Mouse (Mus musculus): ENCODE measurements around the gene Carns1. TPM values are rescaled to one million over a fixed set of nuclear protein-coding genes. Genes with fewer than 3 reads are reported as not detected.

Gene Carns1
- polyA plus RNA-seq, 2 experiments from 2014 or later, result 9.4 to 11.9 TPM

- ATAC-seq, result peak; percentile 75
Measured at GRCm38 (mm10) chr19:4201291-4201909, 26.1 kb upstream of the Carns1 start, which contains the start of gene Rad9a. Gene Rad9a (minus strand): TSS chr19:4201662.

DNA sequence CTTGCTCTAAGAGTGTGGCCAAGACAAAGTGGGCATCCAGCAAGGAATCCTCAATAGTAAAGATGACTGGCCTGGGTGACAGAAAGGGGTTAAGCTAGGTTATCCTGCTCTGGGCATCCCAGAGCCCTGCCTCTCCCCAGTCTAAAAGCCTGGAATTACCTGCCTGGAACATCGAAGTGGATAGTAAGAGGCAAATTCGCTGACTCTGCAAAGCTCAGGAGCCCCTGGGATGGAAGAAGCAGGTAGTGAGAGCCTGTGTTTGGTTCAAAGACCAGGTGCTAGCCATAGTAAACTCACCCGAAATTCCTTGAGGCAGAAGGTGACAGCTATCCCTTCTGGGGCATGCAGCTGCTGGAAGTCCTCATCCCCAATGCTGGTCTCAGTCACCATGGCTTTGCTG, 21.9 kb upstream of the Carns1 start:
- ATAC-seq, result no peak

DNA sequence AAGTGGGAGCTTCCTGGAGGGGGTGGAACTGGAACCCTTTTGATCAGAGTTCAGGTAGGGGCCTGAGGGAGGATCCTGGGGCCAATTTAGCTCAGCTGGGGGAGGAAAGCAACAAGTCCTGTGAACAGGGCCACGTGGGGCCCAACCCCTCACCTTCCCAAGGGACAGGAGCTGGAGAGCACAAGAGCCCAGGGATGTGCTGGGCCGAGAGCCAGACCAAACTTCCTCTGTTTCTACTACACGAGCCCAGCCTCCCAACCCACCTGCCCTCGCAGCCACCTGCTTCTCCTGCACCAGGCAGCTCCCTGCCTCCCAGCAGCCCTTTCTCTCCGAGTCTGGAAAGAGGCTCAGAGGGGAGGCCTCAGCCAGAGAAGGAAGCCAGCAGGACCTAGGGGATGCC, 21.3 kb upstream of the Carns1 start:
- no peak for ATAC-seq

DNA sequence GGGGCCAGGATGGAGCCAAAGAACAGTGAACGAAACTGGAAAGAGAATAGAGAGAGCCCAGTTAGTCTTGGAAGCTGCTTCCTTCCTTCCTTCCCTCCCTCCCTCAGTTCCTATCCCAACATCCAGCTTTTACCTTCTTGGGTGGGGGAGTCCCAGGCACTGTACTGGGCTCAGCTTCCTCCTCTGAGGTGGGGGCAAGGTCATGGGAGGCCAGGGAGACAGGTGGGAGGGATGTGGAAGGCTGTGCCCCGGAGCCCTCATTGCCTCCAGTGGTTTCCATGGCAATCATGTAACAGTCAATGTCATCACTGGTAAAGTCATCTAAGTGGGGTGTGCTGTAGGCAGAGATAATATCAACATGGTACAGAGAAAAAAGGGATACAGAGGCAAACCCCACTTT, 20.8 kb upstream of the Carns1 start:
- no peak for ATAC-seq

DNA sequence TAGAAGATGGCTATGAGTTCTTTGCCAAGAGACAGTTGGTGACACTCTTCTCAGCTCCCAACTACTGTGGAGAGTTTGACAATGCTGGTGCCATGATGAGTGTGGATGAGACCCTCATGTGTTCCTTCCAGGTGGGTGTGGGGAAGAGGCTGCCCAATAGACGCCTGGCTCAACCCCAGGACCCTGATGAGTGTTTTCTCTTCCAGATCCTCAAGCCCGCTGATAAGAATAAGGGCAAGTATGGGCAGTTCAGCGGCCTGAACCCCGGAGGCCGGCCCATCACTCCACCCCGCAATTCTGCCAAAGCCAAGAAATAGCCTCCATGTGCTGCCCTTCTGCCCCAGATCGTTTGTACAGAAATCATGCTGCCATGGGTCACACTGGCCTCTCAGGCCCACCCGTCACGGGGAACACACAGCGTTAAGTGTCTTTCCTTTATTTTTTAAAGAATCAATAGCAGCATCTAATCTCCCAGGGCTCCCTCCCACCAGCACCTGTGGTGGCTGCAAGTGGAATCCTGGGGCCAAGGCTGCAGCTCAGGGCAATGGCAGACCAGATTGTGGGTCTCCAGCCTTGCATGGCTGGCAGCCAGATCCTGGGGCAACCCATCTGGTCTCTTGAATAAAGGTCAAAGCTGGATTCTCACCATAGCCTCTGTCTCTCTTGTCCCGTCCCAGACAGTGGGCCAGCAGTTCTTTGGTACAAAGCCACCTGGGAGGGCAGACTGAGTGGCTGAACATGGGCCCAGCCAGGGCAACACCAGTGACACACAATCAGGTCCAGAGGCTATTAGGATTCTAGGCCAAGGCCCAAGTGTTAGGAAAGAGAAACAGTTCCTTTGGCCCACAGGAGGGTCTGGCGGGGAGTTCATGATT, 19.7 kb upstream of the Carns1 start:
- no peak for ATAC-seq

DNA sequence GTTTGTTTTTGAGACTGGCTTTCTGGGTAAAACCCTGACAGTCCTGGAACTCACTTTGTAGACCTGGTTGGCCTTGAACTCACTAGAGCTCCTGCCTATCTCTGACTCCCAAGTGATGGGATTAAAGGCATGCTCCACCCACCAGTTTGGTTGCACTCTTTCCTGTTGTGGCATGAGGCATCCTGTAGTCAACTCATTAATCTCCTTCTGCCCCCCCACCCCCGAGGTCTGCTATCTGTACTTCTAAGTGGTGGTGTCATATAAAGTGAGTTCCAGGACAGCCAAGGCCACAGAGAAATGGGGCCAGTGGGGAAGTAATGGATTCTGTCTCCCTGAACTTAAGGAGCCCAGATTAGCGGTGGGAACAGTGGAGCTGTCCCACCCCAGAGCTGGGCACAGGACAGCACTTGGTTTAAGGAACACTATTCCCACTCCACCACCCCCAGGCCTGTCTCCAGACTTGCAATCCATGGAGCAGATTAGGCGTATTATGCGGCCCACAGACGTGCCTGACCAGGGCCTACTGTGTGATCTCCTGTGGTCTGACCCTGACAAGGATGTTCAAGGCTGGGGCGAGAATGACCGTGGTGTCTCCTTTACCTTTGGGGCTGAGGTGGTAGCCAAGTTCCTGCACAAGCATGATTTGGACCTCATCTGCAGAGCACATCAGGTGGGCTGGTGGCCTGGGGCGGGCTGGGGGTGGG, 18.9 kb upstream of the Carns1 start:
- no peak for ATAC-seq

- ATAC-seq, result no peak
Measured at GRCm38 (mm10) chr19:4193129-4193528, 17.9 kb upstream of the Carns1 start.

DNA sequence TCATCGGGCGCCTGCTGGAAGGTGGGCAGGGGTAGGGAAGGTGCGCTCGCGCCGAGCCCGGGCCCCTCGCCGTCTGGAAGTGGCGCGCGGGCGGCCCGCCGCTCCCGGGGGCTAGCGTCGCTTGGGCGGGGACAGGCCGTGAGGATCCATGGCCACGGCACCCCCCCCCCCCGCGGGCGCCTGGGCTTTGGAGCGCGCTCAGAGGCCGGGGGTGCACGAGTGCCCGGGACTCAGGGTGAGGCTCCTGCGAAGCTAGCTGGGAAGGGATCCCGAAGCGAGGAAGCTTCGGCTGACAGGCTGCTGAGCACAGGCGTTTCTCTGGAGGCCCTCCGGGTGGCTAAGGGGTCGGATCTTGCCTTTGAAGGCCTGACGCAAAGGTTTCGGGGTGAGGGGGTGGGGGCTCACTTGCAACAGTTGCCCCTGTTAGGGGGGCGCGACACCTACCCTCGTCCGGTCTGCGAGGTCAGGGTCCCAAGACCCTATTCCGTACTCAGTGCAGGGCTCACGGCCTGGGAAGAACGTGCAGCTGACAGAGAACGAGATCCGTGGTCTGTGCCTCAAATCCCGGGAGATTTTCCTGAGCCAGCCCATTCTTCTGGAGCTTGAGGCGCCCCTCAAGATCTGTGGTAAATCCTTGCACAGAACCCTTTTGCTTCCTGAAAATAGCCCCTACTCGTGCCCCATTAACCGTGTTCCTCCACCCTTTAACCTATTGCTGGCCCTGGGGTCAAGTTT, 17.1 kb upstream of the Carns1 start:
- peak; percentile 1 for ATAC-seq

GRCm38 (mm10) chr19:4191528-4192250, 16.4 kb upstream of the Carns1 start, which contains the start of gene Ppp1ca:
Gene Ppp1ca (plus strand): TSS chr19:4192065.
- ATAC-seq, result peak; percentile 78

DNA sequence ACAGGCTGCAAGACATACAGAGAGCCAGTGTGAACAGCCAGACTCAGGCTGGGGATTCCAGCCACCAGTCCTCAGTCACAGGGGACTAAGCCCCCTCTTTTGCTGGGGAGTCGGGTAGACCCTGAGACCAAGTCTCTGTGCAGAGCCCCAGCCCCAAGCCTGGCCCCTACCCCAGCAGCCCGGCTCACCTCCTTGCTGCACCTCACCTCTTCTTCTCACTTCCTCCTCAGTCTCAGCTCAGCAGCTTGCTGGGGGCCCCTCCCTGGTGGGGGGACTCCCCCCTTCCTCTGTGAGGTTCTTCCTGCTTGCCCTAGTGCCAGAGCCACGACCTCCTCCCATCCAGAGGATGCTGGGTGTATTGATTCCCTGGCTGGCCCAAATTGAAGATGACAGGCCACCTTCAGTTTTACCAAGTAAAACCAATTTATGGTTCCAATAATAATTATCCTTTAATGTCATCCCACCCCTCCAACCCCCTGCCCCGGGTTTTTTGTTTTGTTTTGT, 15.6 kb upstream of the Carns1 start, which contains the start of gene Tbc1d10c:
Tbc1d10c (minus strand) TSS at position 454 of the 504 bp plus-strand sequence.
- peak; percentile 65 for ATAC-seq

GRCm38 (mm10) chr19:4189051-4189620, 13.9 kb upstream of the Carns1 start:
- no peak for ATAC-seq

DNA sequence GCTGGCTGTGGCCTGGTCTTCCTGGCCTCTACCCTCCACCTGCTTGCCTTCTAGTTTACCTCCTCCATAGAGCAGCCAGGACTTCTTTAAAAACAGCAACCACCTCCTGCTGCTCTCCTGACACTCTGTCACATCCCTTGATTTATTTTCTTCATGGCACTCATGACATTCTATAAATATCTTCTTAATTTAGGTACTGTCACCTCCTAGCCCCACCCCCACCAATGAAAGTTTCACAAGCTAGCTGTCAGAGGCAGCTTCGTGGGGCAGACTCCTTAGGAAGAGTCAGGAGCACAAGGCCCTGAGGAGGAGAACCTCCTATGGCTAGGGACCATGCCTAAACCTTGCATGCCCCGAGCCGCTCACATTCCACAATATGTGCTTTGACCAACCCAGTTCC, 12.0 kb upstream of the Carns1 start:
- ATAC-seq, result no peak

DNA sequence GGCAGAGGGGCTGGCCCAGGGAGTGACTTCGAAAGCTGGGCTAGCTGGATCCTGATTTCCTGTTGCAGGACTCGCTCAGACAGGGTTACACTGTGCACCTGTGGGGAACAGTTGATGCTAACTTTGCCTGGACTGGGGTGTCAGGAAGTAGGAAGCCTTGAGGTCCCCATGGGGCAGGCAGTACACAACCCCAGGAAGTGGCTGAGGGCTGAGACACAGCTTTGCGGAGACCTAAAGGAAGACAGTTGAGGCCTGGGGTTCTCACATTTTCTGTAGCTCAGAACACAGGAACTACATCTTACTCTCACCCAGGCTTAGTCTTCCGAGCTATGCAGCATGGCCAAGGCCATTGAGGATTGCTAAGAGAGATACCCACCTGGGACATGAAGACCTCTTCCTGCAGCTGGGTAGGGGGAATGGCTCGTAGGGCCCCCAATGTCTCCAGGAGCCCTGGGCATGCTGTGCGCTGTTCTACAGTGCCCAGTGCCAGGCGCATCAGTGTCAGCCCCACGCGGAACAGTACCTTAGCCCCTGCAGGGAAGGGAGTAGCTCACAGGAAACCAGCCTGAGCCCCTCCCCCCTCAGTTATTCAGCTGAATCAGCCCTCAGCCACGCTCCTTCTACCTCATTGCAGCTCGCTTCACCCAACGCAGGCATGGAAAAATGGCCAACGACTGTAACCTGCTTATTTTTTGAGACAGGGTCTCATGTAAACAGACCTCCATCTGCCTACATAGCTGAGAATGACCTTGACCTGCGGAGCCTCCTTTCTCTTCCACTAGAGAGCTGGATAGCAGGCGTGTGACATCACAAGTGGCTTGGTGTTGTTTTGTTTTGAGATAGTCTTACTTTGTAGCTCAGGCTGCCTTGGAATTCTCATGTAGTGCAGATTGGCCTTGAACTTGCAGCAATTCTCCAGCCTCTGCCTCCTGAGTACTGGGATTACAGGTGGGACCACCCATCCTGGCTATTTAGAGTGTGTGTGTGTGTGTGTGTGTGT, 10.0 kb upstream of the Carns1 start:
- peak; percentile 73 for ATAC-seq

DNA sequence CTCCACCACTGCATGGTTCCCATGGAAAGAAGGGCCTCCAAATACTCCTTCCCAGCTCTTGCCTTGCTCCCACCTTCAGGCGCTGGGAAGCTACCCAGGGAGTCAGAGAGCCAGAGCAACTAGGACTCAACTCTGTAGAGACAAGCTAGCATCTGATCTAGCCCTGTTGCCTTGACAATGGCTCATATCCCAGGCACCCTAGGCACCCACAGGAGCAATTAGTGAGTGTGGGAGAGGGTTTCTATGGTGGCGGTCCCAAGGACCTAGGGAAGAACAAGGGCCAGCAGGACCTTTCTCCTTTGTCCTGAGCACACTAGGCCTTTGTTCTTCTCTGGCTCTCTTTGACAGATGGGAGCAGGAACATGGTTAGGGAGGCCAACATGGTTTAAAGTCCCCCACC, 8.4 kb upstream of the Carns1 start:
- ATAC-seq, result no peak

DNA sequence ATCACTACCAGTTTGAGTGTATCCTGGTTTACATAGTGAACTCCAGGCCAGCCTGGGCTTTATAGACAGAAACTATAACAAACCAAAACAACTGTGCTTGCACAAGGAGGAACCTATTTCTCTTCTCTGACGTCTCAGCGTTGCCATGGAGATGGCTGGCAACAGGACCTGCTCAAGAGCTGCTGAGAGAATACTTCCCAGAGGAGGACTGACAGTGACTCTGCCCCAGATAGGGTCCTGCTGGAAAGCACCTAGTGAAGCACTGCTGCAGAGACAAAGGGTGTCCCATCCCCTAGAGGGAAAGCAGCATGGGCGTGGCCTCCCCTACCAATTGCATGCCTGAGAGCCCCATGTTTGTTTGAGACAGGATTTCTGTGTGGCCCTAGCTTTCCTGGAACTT, 6.6 kb upstream of the Carns1 start:
- ATAC-seq, result peak; percentile 39

- no peak for ATAC-seq
Measured at GRCm38 (mm10) chr19:4180411-4180810, 5.1 kb upstream of the Carns1 start.

DNA sequence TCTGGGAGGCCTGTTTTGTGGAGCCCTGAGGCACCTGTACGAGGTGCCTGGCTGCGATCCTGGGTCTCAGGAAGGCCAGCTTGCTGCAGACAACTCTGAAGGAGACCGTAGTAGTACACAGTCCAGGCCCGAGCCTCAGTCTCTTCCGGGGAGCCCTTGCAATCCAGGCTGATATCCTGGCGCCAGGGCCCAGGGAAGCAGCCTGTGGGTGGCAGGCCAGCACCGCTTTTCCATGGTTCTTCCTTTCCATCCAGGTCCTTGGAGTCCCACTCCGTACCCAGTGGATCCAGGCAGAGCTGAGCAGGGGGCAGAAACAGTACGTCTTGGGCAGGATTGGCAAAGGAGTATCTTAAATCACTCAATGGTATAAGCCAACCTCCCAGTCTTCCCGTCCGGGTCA, 2.4 kb downstream of the Carns1 start:
- ATAC-seq, result no peak

- ATAC-seq, result no peak
Measured at GRCm38 (mm10) chr19:4171393-4172290, 3.6 kb downstream of the Carns1 start.
